In the genomic region with DNA sequence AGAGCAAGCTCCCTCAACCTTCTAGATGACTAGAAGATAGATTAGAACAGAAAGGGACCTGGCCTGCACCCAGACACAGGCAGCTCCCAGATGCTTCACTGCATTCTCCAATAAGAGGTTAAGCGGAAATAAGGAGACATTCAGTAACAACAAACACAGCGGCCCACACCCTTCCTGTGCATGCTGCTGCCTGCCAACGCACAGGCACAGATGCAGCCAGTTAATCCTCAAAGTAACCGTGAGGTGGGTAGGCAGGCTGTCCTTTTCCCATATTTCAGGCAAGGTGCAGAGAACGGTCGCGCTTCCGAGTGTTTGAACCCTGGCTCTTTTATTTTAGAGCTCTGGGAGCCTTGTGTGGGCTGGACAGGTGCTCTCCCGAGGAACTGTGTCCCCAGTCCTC, we compare ENCODE assay signal across 10 mouse cellular contexts. TPM values are rescaled to one million over a fixed set of nuclear protein-coding genes. Genes with fewer than 3 reads are reported as not detected.
A peak's percentile ranks its signal among the peaks of the same experiment; 100 is the strongest.
DNase-seq lines count a peak whose midpoint lies in the region; ATAC-seq and TF ChIP-seq lines count a peak whose summit lies in the region.
"Had no signal": no experiment of that assay in that cellular context is flagged by ENCODE, and none has a peak within 500 bp of the region (broad histone marks: within the 10 kb centered on the region; RNA-seq: fewer than 3 reads in every experiment).

No protein-coding gene starts in this region.

- TF ChIP-seq POLR2A in kidney, adult 2 months (IDR thresholded peaks at IDR 0.05; ENCODE audit: low read depth, low read length), result no peak

- TF ChIP-seq CTCF in kidney, adult 2 months (conservative IDR thresholded peaks at IDR 0.05; ENCODE audit: insufficient read depth, insufficient read length, low read depth, low read length), result no peak

- no peak overlapping the region for H3K4me3 ChIP-seq in kidney, adult 2 months (ENCODE audit: insufficient read depth, low read depth, low read length)
- H3K4me3 ChIP-seq in embryonic facial prominence, embryonic 10.5 days, result no peak overlapping the region
- H3K4me3 ChIP-seq in lung, embryonic 16.5 days (ENCODE audit: low read length), result no peak overlapping the region
- H3K4me3 ChIP-seq: limb, embryonic 12.5 days had no signal

- peaks cover 4% of the 10 kb centered on the region; the same call in 1 of the 2 replicates for H3K36me3 ChIP-seq in kidney, adult 2 months (ENCODE audit: control insufficient read depth, insufficient read depth, low read length)
- H3K36me3 ChIP-seq in embryonic facial prominence, embryonic 10.5 days (replicated peaks), result peaks cover 57% of the 10 kb centered on the region
- peaks cover 14% of the 10 kb centered on the region for H3K36me3 ChIP-seq in lung, embryonic 16.5 days (ENCODE audit: control insufficient read depth, insufficient read depth, low read length)

- DNase-seq in kidney, adult 2 months, result peak; percentile 71
- no peak for DNase-seq in kidney, adult 11 months
- no peak for DNase-seq in embryonic facial prominence, embryonic 10.5 days (ENCODE audit: low spot score)
- peak; percentile 42 for DNase-seq in heart, postnatal 25 days (ENCODE audit: low spot score)
- no peak for DNase-seq in liver
- no peak for DNase-seq in Muller cell, postnatal 12 days (ENCODE audit: inconsistent ontology term)
- DNase-seq: gastrocnemius, postnatal 36 days had no signal

- no peaks in the 10 kb centered on the region for H3K27me3 ChIP-seq in kidney, adult 2 months (replicated peaks; ENCODE audit: control insufficient read depth, insufficient read depth, low read length)
- H3K27me3 ChIP-seq in embryonic facial prominence, embryonic 10.5 days (replicated peaks; ENCODE audit: low read depth, poor library complexity, severe bottlenecking), result 0 out of 2 replicates have a peak, but pooled peaks cover 6% of the 10 kb centered on the region
- H3K27me3 ChIP-seq in lung, embryonic 16.5 days (ENCODE audit: control insufficient read depth, insufficient read depth, low read depth, low read length), result no peaks in the 10 kb centered on the region
- H3K27me3 ChIP-seq: limb, embryonic 12.5 days had no signal

- no peaks in the 10 kb centered on the region for H3K9me3 ChIP-seq in embryonic facial prominence, embryonic 10.5 days
- H3K9me3 ChIP-seq in lung, embryonic 16.5 days (ENCODE audit: control insufficient read depth, low read length), result no peaks in the 10 kb centered on the region
- H3K9me3 ChIP-seq: limb, embryonic 12.5 days had no signal

- no peak overlapping the region for H3K9ac ChIP-seq in lung, embryonic 16.5 days (ENCODE audit: low read length)
- H3K9ac ChIP-seq: limb, embryonic 12.5 days had no signal

- intact Hi-C loops in heart, postnatal 25 days (cut with DNase I), result loop anchor here (2.0 kb wide), 1 partner anchor 16 kb away; no protein-coding TSS in a partner anchor

- peaks cover 16% of the 10 kb centered on the region for H3K4me1 ChIP-seq in kidney, adult 2 months (ENCODE audit: control insufficient read depth, insufficient read depth, low read length)
- peaks cover 37% of the 10 kb centered on the region for H3K4me1 ChIP-seq in embryonic facial prominence, embryonic 10.5 days
- peaks cover 12% of the 10 kb centered on the region for H3K4me1 ChIP-seq in lung, embryonic 16.5 days (replicated peaks; ENCODE audit: control insufficient read depth, insufficient read depth, low read length)

- no peak for ATAC-seq in lung, embryonic 16.5 days (ENCODE audit: low read depth)
- no peak for ATAC-seq in megakaryocyte-erythroid progenitor cell, adult 5-6 weeks (replicated peaks; ENCODE audit: low FRiP score, low TSS enrichment, poor library complexity, severe bottlenecking)

- no peak overlapping the region for H3K4me2 ChIP-seq in lung, embryonic 16.5 days (ENCODE audit: low read depth, low read length)
- H3K4me2 ChIP-seq: limb, embryonic 12.5 days had no signal

- WGBS in kidney, adult 2 months, result 67% methylated on average over 9 of the region's 9 CpGs
- WGBS in embryonic facial prominence, embryonic 10.5 days, result 84% methylated on average over 9 of the region's 9 CpGs
- WGBS in lung, embryonic 16.5 days, result 70% methylated on average over 9 of the region's 9 CpGs

- H3K27ac ChIP-seq in kidney, adult 2 months (ENCODE audit: insufficient read depth, low read depth, low read length), result peak overlapping the region; percentile 73
- H3K27ac ChIP-seq in embryonic facial prominence, embryonic 10.5 days (replicated peaks), result peak overlapping the region; percentile 35; the same call in 1 of the 2 replicates
- peak overlapping the region; percentile 21; the same call in 1 of the 2 replicates for H3K27ac ChIP-seq in lung, embryonic 16.5 days (ENCODE audit: low read length)
- H3K27ac ChIP-seq: limb, embryonic 12.5 days had no signal

RNA-seq across cellular contexts. Expression of a gene that starts 17.8 kb away (rescaled TPM):
- 27.6 and 28.3 TPM in 2 replicates for polyA plus RNA-seq in kidney, adult 2 months (2012; rRNA removed)
- 11.2 and 11.5 TPM in 2 replicates for polyA plus RNA-seq in embryonic facial prominence, embryonic 10.5 days (2016; fragmentation: Nextera tagmentation; extraction: Ambion mirVana)
- 100 to 1,000 TPM; 220 to 262 TPM for total RNA-seq in heart, postnatal 25 days (2021)
- polyA plus RNA-seq in lung, embryonic 16.5 days (2015; fragmentation: Nextera tagmentation; extraction: Ambion mirVana), result 24.0 and 26.3 TPM in 2 replicates
- total RNA-seq in megakaryocyte-erythroid progenitor cell, adult 5-6 weeks (2014; fragmentation: Nextera tagmentation), result 11.0 and 12.7 TPM in 2 replicates
- 6.5 and 14.2 TPM in 2 replicates for total RNA-seq in megakaryocyte-erythroid progenitor cell, adult 5-6 weeks (2017)

Comparison
In these comparisons a context has a peak if more than half of its experiments do, and no peak if none do; other contexts are left out.
1. DNase-seq: peak in kidney, adult 2 months (single experiment) and heart, postnatal 25 days (single experiment); none in kidney, adult 11 months (single experiment), embryonic facial prominence, embryonic 10.5 days (single experiment), liver (single experiment) and Muller cell, postnatal 12 days (single experiment).
2. H3K27ac ChIP-seq: peak in every context shown above with its lines; median percentile 73 in kidney, adult 2 months; 35 in embryonic facial prominence, embryonic 10.5 days; 21 in lung, embryonic 16.5 days.